In the genomic region with DNA sequence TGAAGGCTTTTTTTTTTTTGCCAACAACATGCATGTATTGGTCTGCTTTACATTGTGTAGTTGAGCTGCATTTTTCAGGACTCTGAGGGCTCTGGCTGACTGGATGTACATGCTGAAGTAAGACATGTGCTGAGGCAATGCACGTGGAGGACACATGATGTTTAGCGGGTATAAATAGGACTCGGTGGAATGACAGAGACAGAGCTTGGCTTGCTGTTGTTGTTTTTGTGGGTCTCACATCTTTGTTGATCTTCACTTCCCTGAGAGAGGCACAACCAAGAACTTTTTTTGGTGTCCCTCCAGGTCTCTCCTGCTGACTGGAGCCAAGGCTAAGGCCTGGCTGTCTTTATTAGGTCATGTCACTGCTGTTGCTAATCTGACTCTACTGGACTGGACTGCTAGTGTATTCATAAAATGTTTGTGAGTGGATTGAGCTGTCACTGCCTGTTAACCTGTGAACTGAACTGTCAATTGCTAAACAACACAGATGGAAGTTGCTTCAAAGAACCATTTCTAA, we compare ENCODE assay signal across 19 mouse cellular contexts.
"Had no signal": no experiment of that assay in that cellular context is flagged by ENCODE, and none has a peak within 500 bp of the region (broad histone marks: within the 10 kb centered on the region; RNA-seq: fewer than 3 reads in every experiment).

No protein-coding gene starts in this region.

- ATAC-seq: midbrain, embryonic 13.5 days; midbrain, embryonic 16.5 days had no signal

- H3K4me2 ChIP-seq: limb, embryonic 12.5 days; limb, embryonic 15.5 days; liver, embryonic 13.5 days; midbrain, embryonic 13.5 days; neural tube, embryonic 13.5 days; stomach, embryonic 15.5 days had no signal

- H3K9ac ChIP-seq: limb, embryonic 12.5 days; limb, embryonic 15.5 days; liver, embryonic 13.5 days; midbrain, embryonic 13.5 days; neural tube, embryonic 13.5 days; stomach, embryonic 15.5 days had no signal

- H3K27me3 ChIP-seq: limb, embryonic 12.5 days; limb, embryonic 15.5 days; liver, embryonic 13.5 days; megakaryocyte, embryonic 14.5 days; midbrain, embryonic 13.5 days; neural tube, embryonic 13.5 days; stomach, embryonic 15.5 days had no signal

- DNase-seq: kidney, adult 9 months; kidney, postnatal 14 days; kidney, postnatal 4 days; left cerebral cortex, postnatal 4 days; liver, embryonic 13.5 days; lung, adult 2 months; retina, postnatal 1 day; right cerebral cortex, postnatal 25 days; spleen, adult 18-20 months; thymus, postnatal 25 days had no signal

- H3K9me3 ChIP-seq: limb, embryonic 12.5 days; limb, embryonic 15.5 days; liver, embryonic 13.5 days; megakaryocyte, embryonic 14.5 days; midbrain, embryonic 10.5 days; midbrain, embryonic 13.5 days; neural tube, embryonic 13.5 days; stomach, embryonic 15.5 days had no signal

- H3K4me3 ChIP-seq: limb, embryonic 12.5 days; limb, embryonic 15.5 days; liver, embryonic 13.5 days; megakaryocyte, embryonic 14.5 days; midbrain, embryonic 10.5 days; midbrain, embryonic 13.5 days; myocyte; neural tube, embryonic 13.5 days; stomach, embryonic 15.5 days had no signal

- H3K27ac ChIP-seq: limb, embryonic 12.5 days; limb, embryonic 15.5 days; liver, embryonic 13.5 days; midbrain, embryonic 10.5 days; midbrain, embryonic 13.5 days; neural tube, embryonic 13.5 days; stomach, embryonic 15.5 days had no signal

- H3K36me3 ChIP-seq: limb, embryonic 12.5 days; limb, embryonic 15.5 days; liver, embryonic 13.5 days; midbrain, embryonic 10.5 days; midbrain, embryonic 13.5 days; neural tube, embryonic 13.5 days; stomach, embryonic 15.5 days had no signal

- H3K4me1 ChIP-seq: limb, embryonic 12.5 days; limb, embryonic 15.5 days; liver, embryonic 13.5 days; megakaryocyte, embryonic 14.5 days; midbrain, embryonic 10.5 days; midbrain, embryonic 13.5 days; neural tube, embryonic 13.5 days; stomach, embryonic 15.5 days had no signal
